Mouse (Mus musculus): ENCODE results near the gene Nav2. TPM values are rescaled to one million over a fixed set of nuclear protein-coding genes. Genes with fewer than 3 reads are reported as not detected.

Nav2 gene
- polyA plus RNA-seq, 1 experiment, result 46.2 TPM

GRCm38 (mm10) chr7:49521976-49522375 is 613.5 kb downstream of the Nav2 start:
- no peaks in the 10 kb centered on the region for H3K27me3 ChIP-seq (ENCODE audit: control insufficient read depth, insufficient read depth, low read length)
- no peak overlapping the region for H3K27ac ChIP-seq (ENCODE audit: control insufficient read depth, insufficient read depth, low read length)
- H3K4me1 ChIP-seq (replicated peaks; ENCODE audit: control insufficient read depth, insufficient read depth, low read length), result peaks cover 17% of the 10 kb centered on the region
- no peak overlapping the region for H3K4me3 ChIP-seq (ENCODE audit: control insufficient read depth, insufficient read depth, low read length)
- TF ChIP-seq CTCF (IDR thresholded peaks at IDR 0.05; ENCODE audit: borderline replicate concordance, control insufficient read depth, extremely low read depth, insufficient read depth, low read length, poor library complexity), result no peak
- TF ChIP-seq POLR2A (IDR thresholded peaks at IDR 0.05; ENCODE audit: control insufficient read depth, extremely low read depth, insufficient read depth, low read length, poor library complexity), result no peak
- no peak for DNase-seq
- 13% methylated on average over 9 of the region's 9 CpGs for WGBS
- no peaks in the 10 kb centered on the region for H3K36me3 ChIP-seq (ENCODE audit: control insufficient read depth, insufficient read depth, low read length)

- DNase-seq, result peak; percentile 6
- peaks cover 17% of the 10 kb centered on the region for H3K4me1 ChIP-seq (replicated peaks; ENCODE audit: control insufficient read depth, insufficient read depth, low read length)
- 13% methylated on average over 24 of the region's 24 CpGs for WGBS
- no peak overlapping the region for H3K4me3 ChIP-seq (ENCODE audit: control insufficient read depth, insufficient read depth, low read length)
- no peak for TF ChIP-seq POLR2A (IDR thresholded peaks at IDR 0.05; ENCODE audit: control insufficient read depth, extremely low read depth, insufficient read depth, low read length, poor library complexity)
- no peak for TF ChIP-seq CTCF (IDR thresholded peaks at IDR 0.05; ENCODE audit: borderline replicate concordance, control insufficient read depth, extremely low read depth, insufficient read depth, low read length, poor library complexity)
- no peak overlapping the region for H3K27ac ChIP-seq (ENCODE audit: control insufficient read depth, insufficient read depth, low read length)
- no peaks in the 10 kb centered on the region for H3K36me3 ChIP-seq (ENCODE audit: control insufficient read depth, insufficient read depth, low read length)
- H3K27me3 ChIP-seq (ENCODE audit: control insufficient read depth, insufficient read depth, low read length), result no peaks in the 10 kb centered on the region
Measured at GRCm38 (mm10) chr7:49522411-49523114, 614.0 kb downstream of the Nav2 start.

- no peaks in the 10 kb centered on the region for H3K36me3 ChIP-seq (ENCODE audit: control insufficient read depth, insufficient read depth, low read length)
- H3K27ac ChIP-seq (ENCODE audit: control insufficient read depth, insufficient read depth, low read length), result no peak overlapping the region
- H3K4me1 ChIP-seq (replicated peaks; ENCODE audit: control insufficient read depth, insufficient read depth, low read length), result peaks cover 17% of the 10 kb centered on the region
- no peak for DNase-seq
- TF ChIP-seq POLR2A (IDR thresholded peaks at IDR 0.05; ENCODE audit: control insufficient read depth, extremely low read depth, insufficient read depth, low read length, poor library complexity) (no peak), CTCF (IDR thresholded peaks at IDR 0.05; ENCODE audit: borderline replicate concordance, control insufficient read depth, extremely low read depth, insufficient read depth, low read length, poor library complexity) (no peak)
- no peak overlapping the region for H3K4me3 ChIP-seq (ENCODE audit: control insufficient read depth, insufficient read depth, low read length)
- WGBS, result 82% methylated on average over 4 of the region's 4 CpGs
- no peaks in the 10 kb centered on the region for H3K27me3 ChIP-seq (ENCODE audit: control insufficient read depth, insufficient read depth, low read length)
Measured at GRCm38 (mm10) chr7:49523115-49523445, 614.6 kb downstream of the Nav2 start.

- Histone ChIP-seq H3K27me3 (ENCODE audit: control insufficient read depth, insufficient read depth, low read length) (no peaks in the 10 kb centered on the region), H3K4me1 (replicated peaks; ENCODE audit: control insufficient read depth, insufficient read depth, low read length) (peaks cover 17% of the 10 kb centered on the region), H3K4me3 (ENCODE audit: control insufficient read depth, insufficient read depth, low read length) (no peak overlapping the region), H3K36me3 (ENCODE audit: control insufficient read depth, insufficient read depth, low read length) (no peaks in the 10 kb centered on the region), H3K27ac (ENCODE audit: control insufficient read depth, insufficient read depth, low read length) (no peak overlapping the region)
- 97% methylated on average over 5 of the region's 5 CpGs for WGBS
- TF ChIP-seq CTCF (IDR thresholded peaks at IDR 0.05; ENCODE audit: borderline replicate concordance, control insufficient read depth, extremely low read depth, insufficient read depth, low read length, poor library complexity), result no peak
- no peak for TF ChIP-seq POLR2A (IDR thresholded peaks at IDR 0.05; ENCODE audit: control insufficient read depth, extremely low read depth, insufficient read depth, low read length, poor library complexity)
- no peak for DNase-seq
Measured at GRCm38 (mm10) chr7:49523729-49524128, 615.2 kb downstream of the Nav2 start.

GRCm38 (mm10) chr7:49525348-49526100 is 617.0 kb downstream of the Nav2 start:
- 91% methylated on average over 11 of the region's 11 CpGs for WGBS
- TF ChIP-seq POLR2A (IDR thresholded peaks at IDR 0.05; ENCODE audit: control insufficient read depth, extremely low read depth, insufficient read depth, low read length, poor library complexity), result no peak
- TF ChIP-seq CTCF (IDR thresholded peaks at IDR 0.05; ENCODE audit: borderline replicate concordance, control insufficient read depth, extremely low read depth, insufficient read depth, low read length, poor library complexity), result no peak
- no peaks in the 10 kb centered on the region for H3K36me3 ChIP-seq (ENCODE audit: control insufficient read depth, insufficient read depth, low read length)
- no peaks in the 10 kb centered on the region for H3K27me3 ChIP-seq (ENCODE audit: control insufficient read depth, insufficient read depth, low read length)
- peaks cover 17% of the 10 kb centered on the region for H3K4me1 ChIP-seq (replicated peaks; ENCODE audit: control insufficient read depth, insufficient read depth, low read length)
- no peak for DNase-seq
- no peak overlapping the region for H3K4me3 ChIP-seq (ENCODE audit: control insufficient read depth, insufficient read depth, low read length)
- H3K27ac ChIP-seq (ENCODE audit: control insufficient read depth, insufficient read depth, low read length), result no peak overlapping the region

GRCm38 (mm10) chr7:49526101-49526499 is 617.6 kb downstream of the Nav2 start:
- no peak for DNase-seq
- no peaks in the 10 kb centered on the region for H3K27me3 ChIP-seq (ENCODE audit: control insufficient read depth, insufficient read depth, low read length)
- WGBS, result 98% methylated on average over 4 of the region's 4 CpGs
- H3K27ac ChIP-seq (ENCODE audit: control insufficient read depth, insufficient read depth, low read length), result no peak overlapping the region
- no peak overlapping the region for H3K4me3 ChIP-seq (ENCODE audit: control insufficient read depth, insufficient read depth, low read length)
- H3K36me3 ChIP-seq (ENCODE audit: control insufficient read depth, insufficient read depth, low read length), result no peaks in the 10 kb centered on the region
- TF ChIP-seq CTCF (IDR thresholded peaks at IDR 0.05; ENCODE audit: borderline replicate concordance, control insufficient read depth, extremely low read depth, insufficient read depth, low read length, poor library complexity) (no peak), POLR2A (IDR thresholded peaks at IDR 0.05; ENCODE audit: control insufficient read depth, extremely low read depth, insufficient read depth, low read length, poor library complexity) (no peak)
- peaks cover 17% of the 10 kb centered on the region for H3K4me1 ChIP-seq (replicated peaks; ENCODE audit: control insufficient read depth, insufficient read depth, low read length)
